Mouse (Mus musculus) mouse embryonic stem cell (cell line): Measurements from ENCODE around the gene Rapgef4.
"Not testable (repeated sequence)": the region's sequence is repeated elsewhere in the genome, so short reads cannot be mapped to it uniquely, and the experiment has no call there.

Experiments
- in situ Hi-C, 2 experiments: fragments of 300-500 bp; cut with MboI; formaldehyde crosslinking; loops; 1 replicate in 1 of 2; 3 replicates in 1 of 2; pipeline ENCODE4 v1.14.3; 2019 to 2020; ENCODE audit warnings: low sequenced_read_pairs in 2 of 2, low pct_unique_long_range_greater_than_20kb in 1 of 2, mixed read lengths in 1 of 2; ENCODE audit not compliant: unreplicated experiment in 1 of 2

Rapgef4 gene

DNA sequence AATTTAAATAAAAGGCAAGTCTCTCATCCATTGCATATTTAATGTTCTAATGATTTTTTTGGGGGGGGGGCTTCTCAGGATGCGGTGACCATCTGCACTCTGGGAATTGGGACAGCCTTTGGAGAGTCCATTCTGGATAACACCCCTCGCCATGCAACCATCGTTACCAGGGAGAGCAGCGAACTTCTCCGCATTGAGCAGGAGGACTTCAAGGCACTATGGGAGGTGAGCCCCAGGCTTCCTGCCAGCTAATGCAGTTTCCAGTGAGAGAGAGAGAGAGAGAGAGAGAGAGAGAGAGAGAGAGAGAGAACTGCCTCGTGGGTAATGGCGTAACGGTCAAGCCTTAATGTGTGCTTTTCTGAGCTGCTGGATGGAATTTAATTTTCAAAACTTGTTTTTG lies 64.0 kb downstream of the Rapgef4 start:
- in situ Hi-C loops: loop anchor here in 1 of 2 experiments (25.0 kb wide), 1 partner anchor 458 kb away; no protein-coding TSS in a partner anchor

DNA sequence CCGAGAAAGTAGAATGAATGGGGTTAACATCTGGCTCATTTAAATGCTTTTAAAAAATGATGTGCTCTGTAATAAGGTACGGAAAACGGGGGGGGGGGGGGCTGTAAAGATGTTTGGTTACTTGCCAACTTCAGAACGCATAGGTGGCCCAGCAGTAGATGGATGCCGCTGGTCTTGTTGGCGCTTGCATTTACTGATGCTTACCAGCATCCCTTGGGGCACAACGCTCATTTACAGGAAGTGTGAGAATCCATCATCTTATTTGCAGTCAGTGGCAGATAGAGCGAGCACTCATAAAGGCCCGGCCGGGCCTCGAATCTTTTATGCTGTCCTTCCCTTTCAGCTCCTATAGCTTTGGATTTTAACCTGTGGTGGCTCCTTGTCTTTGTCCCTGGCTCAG lies 64.6 kb downstream of the Rapgef4 start:
- in situ Hi-C loops: loop anchor here in 1 of 2 experiments (25.0 kb wide), 1 partner anchor 458 kb away; no protein-coding TSS in a partner anchor

DNA sequence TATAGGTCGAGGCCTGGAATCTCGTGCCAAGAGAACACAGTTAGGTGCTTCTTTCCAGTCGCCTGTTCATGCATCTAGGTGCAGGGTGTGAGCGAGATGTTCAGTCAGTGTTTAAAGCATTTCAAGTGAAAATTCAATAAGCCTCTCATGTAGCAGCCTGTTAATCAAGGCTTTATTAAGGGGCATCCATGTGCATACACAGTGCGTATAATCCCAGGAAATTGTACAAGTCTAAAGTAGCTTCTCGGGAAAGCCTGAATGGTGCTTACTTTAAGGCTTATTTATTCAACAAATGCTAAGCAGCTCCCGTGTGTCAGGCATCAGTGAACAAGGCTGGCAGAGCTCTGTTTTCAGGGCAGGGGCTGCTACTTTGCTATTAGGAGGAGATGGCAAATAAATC lies 69.4 kb downstream of the Rapgef4 start:
- in situ Hi-C loops: no loop called here

- in situ Hi-C loops: no loop called here
Measured at GRCm38 (mm10) chr2:72054280-72054679, 73.2 kb downstream of the Rapgef4 start.

DNA sequence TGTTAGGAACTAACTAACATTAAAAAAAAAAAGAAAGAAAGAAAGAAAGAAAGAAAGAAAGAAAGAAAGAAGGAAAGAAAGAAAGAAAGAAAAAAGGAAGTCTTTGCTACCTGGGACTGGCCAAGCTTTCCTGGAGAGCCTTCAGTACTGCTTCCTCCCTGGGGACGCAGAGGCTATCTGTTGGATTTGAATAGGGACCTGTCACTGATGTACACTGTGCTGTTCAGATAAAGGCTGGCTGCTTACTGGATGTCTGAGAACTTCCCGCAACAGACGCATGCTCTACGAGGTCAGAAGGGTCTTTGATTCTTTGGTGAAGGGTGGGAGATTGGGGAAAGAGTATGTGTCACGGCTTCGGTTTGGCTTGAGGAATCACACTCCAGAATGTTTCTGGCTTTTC lies 73.7 kb downstream of the Rapgef4 start:
- in situ Hi-C loops: no loop called here

- in situ Hi-C loops: no loop called here
Measured at GRCm38 (mm10) chr2:72055476-72055875, 74.4 kb downstream of the Rapgef4 start.

DNA sequence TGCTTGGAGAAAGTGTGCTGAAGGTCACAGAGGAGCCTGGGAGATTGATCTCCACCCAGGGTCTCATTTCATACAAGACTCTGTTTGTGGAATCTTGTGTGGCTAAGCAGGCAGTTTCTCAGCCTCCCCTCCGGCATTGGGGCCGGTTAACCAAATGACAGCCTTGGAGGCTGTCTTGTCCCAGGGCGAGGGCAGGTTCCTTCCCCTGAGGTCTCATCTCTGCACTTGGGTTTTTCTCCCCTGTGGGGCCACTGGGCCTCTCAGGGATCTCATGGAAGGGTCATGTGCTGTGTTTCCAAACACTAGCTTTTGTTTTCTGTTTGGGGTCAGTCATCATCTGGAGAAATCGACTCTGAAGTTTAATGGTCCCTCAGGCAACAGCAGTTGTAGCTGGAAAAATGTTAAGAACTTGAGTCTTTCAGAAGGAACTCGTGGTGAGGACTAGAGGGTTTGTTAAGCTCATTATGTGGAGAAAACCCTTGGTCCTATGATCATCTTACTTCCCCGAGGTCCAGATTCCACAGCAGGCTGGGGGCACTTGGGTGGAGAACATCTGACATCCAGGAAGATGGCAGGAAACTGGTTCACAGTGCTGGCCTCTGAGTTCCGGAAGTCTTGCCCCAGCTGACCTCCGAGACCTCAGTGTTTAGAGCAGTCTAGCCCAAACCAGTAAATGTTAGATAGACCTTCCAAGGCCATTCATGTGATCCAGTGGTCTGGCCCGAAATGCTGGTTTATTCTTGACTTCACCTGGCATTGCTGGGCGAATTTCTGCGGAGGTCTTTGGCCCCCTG lies 75.2 kb downstream of the Rapgef4 start:
- in situ Hi-C loops: no loop called here

DNA sequence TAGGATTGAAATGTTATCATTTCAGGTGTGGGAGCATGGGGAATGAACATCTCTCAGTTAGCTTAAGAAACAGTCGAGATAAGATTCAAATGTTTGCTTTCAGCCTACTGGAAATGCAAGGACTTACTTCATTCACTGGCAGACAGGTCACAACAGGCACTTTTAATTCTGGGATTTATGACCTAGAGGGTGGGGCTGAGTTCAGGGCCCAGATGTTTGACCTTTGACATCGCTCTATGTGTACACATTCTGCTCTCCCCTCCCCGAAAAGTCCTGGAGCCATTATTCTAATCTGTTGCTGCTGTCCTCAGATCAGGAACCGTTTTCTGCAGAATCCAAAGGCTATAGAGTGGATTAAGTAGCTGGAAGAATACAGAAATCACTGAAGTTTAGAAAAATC lies 81.9 kb downstream of the Rapgef4 start:
- in situ Hi-C loops: no loop called here

DNA sequence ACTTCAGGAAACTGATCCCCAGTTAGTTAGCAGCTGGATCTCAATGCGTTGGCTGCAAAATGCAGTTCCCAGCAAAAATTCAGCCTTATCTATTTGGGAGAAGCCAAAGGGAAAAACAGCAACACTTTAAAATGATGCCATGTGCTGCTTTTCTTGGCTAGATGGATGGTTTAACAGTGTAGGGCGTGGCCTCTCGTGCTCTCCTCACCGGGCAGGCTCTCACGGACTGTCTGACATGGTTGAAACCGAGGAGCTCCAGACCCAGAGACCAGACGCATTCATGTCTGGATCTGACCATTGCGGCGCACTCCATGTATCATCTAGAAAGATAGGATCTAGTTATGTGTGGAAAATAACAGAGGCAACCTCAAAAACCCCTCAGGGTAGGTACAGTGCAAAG lies 87.5 kb downstream of the Rapgef4 start:
- in situ Hi-C loops: no loop called here

GRCm38 (mm10) chr2:72070086-72070485 lies 89.0 kb downstream of the Rapgef4 start:
- in situ Hi-C loops: no loop called here

DNA sequence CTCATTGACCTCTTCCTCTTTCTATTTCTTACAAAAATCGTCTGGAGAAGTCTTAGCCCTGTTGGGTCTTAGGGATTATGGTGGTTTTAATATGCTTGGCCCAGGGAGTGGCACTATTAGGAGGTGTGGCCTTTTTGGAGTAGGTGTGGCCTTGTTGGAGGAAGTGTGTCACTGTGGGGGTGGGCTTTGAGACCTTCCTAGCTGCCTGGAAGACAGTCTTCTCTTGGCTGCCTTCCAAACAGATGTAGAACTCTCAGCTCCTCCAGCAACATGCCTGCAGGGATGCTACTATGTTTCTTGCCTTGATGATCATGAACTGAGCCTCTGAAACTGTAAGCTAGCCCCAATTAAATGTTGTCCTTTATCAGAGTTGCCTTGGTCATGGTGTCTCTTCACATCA lies 92.1 kb downstream of the Rapgef4 start:
- in situ Hi-C loops: not testable (repeated sequence)

DNA sequence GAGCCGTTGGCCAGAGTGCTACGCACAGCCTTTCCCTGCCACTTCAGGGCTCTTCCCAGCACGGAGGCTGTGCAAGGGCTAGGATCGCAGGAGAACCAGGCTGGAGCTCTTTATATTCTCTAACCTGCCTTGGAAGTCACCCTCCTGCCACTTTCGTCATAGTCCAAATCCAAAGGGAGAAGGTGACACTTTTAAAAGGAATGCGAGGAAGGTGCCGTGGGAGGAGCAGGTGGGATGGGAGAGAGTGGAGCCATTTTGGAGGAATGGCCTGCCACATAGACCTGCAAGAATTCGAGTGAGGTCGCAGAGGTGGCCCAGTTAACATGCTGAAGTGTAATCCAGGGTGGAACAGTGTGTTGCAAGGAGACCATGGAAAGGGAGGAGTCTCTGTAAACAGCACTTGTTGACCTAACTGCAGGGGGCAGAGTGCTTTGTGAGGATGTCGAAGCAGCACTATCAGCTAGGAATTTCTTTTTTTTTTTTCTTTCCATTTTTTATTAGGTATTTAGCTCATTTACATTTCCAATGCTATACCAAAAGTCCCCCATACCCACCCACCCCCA lies 94.0 kb downstream of the Rapgef4 start:
- in situ Hi-C loops: no loop called here

DNA sequence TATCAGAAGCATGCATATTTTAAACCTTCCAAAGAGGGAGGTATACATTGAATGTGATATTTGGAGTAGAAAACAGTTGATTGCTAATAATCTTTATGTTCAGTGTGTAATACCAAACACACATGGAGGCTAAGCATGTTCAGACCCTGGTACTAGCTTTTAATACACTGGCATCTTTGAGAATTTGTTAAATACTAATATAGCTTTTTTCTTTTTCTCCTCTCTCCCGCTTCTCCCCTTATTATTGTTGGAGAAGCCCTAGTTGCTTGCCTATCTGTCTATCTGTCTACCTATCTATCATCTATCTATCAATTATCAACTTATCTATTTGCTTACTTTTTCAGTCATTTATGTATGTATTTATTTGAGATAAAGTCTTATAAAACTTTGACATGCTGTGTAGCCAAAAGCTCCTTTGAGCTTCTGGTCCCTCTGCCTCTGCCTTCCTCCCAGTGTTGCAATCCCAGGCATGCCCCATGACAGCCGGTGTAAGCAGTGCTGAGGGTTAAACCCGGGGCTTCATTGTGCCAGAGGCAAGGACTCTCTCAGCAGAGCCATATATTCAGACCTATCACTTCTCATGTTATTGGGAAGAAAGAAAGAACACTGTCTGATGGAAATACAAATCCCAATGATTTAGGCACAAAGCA lies 96.6 kb downstream of the Rapgef4 start:
- in situ Hi-C loops: no loop called here

GRCm38 (mm10) chr2:72078140-72078521 lies 97.1 kb downstream of the Rapgef4 start:
- in situ Hi-C loops: no loop called here

GRCm38 (mm10) chr2:72079110-72079509 lies 98.1 kb downstream of the Rapgef4 start:
- in situ Hi-C loops: no loop called here

DNA sequence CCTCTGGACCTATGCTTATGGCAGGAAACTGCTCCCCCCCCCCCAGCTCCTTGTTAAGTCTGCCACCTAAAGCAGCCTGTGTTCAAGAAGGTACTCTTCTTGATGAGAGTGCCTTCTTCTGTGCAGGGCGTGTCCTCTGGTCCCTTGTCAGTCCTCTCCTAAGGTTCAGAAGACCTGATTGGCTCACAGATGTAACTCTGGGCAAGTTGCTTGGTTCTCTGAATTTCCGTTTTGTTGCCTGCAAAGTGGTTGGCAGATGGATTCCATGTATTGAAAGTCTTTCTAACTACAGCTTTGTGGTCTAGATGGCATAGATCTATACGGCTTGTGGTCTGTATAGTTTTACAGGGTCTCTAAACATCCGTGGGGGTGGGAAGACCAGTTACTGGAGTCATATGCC lies 101.8 kb downstream of the Rapgef4 start:
- in situ Hi-C loops: no loop called here

DNA sequence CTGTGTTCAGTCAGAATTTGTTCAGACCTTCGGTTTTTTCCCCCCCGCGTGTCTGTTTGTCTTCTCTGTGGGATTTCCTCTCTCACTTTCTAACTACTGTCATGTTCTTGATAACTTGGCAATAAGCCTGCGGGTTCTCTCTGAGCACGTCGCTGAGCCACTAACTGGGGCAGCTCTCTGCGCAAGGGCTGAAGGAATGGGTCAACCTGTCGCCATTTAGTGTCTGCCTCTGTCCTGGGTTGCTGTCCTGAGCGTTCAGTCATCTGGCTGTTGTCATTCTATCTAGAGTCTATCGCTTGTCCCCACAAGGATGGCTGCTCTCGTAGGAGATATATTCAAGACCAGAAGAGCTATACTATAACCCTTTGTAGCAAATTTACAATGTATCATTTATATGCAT lies 107.8 kb downstream of the Rapgef4 start:
- in situ Hi-C loops: no loop called here

GRCm38 (mm10) chr2:72090061-72090460 lies 109.0 kb downstream of the Rapgef4 start:
- in situ Hi-C loops: no loop called here

- in situ Hi-C loops: no loop called here
Measured at GRCm38 (mm10) chr2:72092046-72092445, 111.0 kb downstream of the Rapgef4 start.
